Mouse (Mus musculus) lung, adult 18-20 months (tissue): ENCODE measurements around the gene Ndnf.

ENCODE experiments used
- DNase-seq, 2 experiments: peaks; one replicate each; pipeline ENCODE4 v3.0.0; 2022; ENCODE audit warnings: mixed read lengths in 2 of 2

The Ndnf gene

GRCm38 (mm10) chr6:65759174-65759573, 87.8 kb downstream of the Ndnf start:
- DNase-seq, result no peak

- no peak for DNase-seq
Observed at GRCm38 (mm10) chr6:65760073-65760472, 88.7 kb downstream of the Ndnf start.
